Comparison of ENCODE assay signal across 8 mouse cellular contexts in genomic region chr16:56501513-56501912, GRCm38 (mm10). TPM values are rescaled to one million over a fixed set of nuclear protein-coding genes. Genes with fewer than 3 reads are reported as not detected.
DNase-seq lines count a peak whose midpoint lies in the region; ATAC-seq lines count a peak whose summit lies in the region.

No protein-coding gene starts in this region.

- WGBS in heart, embryonic 11.5 days (ENCODE audit: insufficient replicate concordance), result 28% methylated on average over 2 of the region's 2 CpGs
- 37% methylated on average over 2 of the region's 2 CpGs for WGBS in forebrain, embryonic 15.5 days
- 25% methylated on average over 2 of the region's 2 CpGs for WGBS in lung, embryonic 15.5 days

- H3K27ac ChIP-seq in heart, embryonic 11.5 days (ENCODE audit: low read depth, low read length), result no peak overlapping the region
- H3K27ac ChIP-seq in forebrain, embryonic 15.5 days (replicated peaks), result no peak overlapping the region
- H3K27ac ChIP-seq in lung, embryonic 15.5 days, result 0 out of 2 replicates have a peak overlapping the region, but pooled peaks have one; percentile 12

- no peak overlapping the region for H3K4me3 ChIP-seq in heart, embryonic 11.5 days (ENCODE audit: low read depth, low read length)
- no peak overlapping the region for H3K4me3 ChIP-seq in forebrain, embryonic 15.5 days
- no peak overlapping the region for H3K4me3 ChIP-seq in lung, embryonic 15.5 days

- no peaks in the 10 kb centered on the region for H3K4me1 ChIP-seq in heart, embryonic 11.5 days (ENCODE audit: control insufficient read depth, insufficient read depth, low read length)
- no peaks in the 10 kb centered on the region for H3K4me1 ChIP-seq in forebrain, embryonic 15.5 days
- H3K4me1 ChIP-seq in lung, embryonic 15.5 days, result peaks cover 19% of the 10 kb centered on the region

- no peaks in the 10 kb centered on the region for H3K9me3 ChIP-seq in heart, embryonic 11.5 days (replicated peaks; ENCODE audit: control insufficient read depth, low read length)
- no peaks in the 10 kb centered on the region for H3K9me3 ChIP-seq in forebrain, embryonic 15.5 days
- H3K9me3 ChIP-seq in lung, embryonic 15.5 days, result no peaks in the 10 kb centered on the region

- H3K4me2 ChIP-seq in heart, embryonic 11.5 days, result no peak overlapping the region
- no peak overlapping the region for H3K4me2 ChIP-seq in forebrain, embryonic 15.5 days (replicated peaks)
- H3K4me2 ChIP-seq in lung, embryonic 15.5 days, result no peak overlapping the region

- ATAC-seq in heart, embryonic 11.5 days (replicated peaks; ENCODE audit: insufficient number of reproducible peaks, low FRiP score, low TSS enrichment), result no peak
- ATAC-seq in forebrain, embryonic 15.5 days (replicated peaks), result peak; percentile 55; the same call in 1 of the 2 replicates
- peak; percentile 90 for ATAC-seq in lung, embryonic 15.5 days (ENCODE audit: borderline replicate concordance, extremely low read depth, low FRiP score, low TSS enrichment)

- no peaks in the 10 kb centered on the region for H3K27me3 ChIP-seq in heart, embryonic 11.5 days (ENCODE audit: control insufficient read depth, insufficient read depth, low read length)
- H3K27me3 ChIP-seq in forebrain, embryonic 15.5 days, result no peaks in the 10 kb centered on the region
- no peaks in the 10 kb centered on the region for H3K27me3 ChIP-seq in lung, embryonic 15.5 days

- H3K36me3 ChIP-seq in heart, embryonic 11.5 days (ENCODE audit: control insufficient read depth, insufficient read depth, low read length), result no peaks in the 10 kb centered on the region
- H3K36me3 ChIP-seq in forebrain, embryonic 15.5 days, result no peaks in the 10 kb centered on the region
- H3K36me3 ChIP-seq in lung, embryonic 15.5 days, result no peaks in the 10 kb centered on the region

- peak; percentile 63 to 79 for DNase-seq in heart, adult 18-20 months
- DNase-seq in heart, postnatal 4 days, result peak; percentile 59
- DNase-seq in spleen, postnatal 10 days (ENCODE audit: low spot score in 2 of 2), result no peak
- no peak for DNase-seq in right cerebral cortex, postnatal 10 days (ENCODE audit: low spot score in 2 of 2)
- no peak for DNase-seq in cerebellum, adult 18-20 months

- H3K9ac ChIP-seq in heart, embryonic 11.5 days (ENCODE audit: low read depth, low read length), result no peak overlapping the region
- no peak overlapping the region for H3K9ac ChIP-seq in forebrain, embryonic 15.5 days (replicated peaks)
- no peak overlapping the region for H3K9ac ChIP-seq in lung, embryonic 15.5 days

RNA-seq across cellular contexts. Expression of gene Abi3bp, which starts 23.8 kb away (rescaled TPM):
- 1 to 10 TPM; 5.0 to 7.4 TPM for total RNA-seq in heart, adult 18-20 months (2021)
- 0.39 and 0.75 TPM in 2 replicates for polyA plus RNA-seq in heart, embryonic 11.5 days (2014; fragmentation: Nextera tagmentation; extraction: Ambion mirVana)
- 0.18 and 0.22 TPM in 2 replicates for polyA plus RNA-seq in forebrain, embryonic 15.5 days (2015; fragmentation: Nextera tagmentation; extraction: Ambion mirVana)
- total RNA-seq in heart, postnatal 4 days (2021), result 1 to 10 TPM; 6.2 to 6.4 TPM
- polyA plus RNA-seq in lung, embryonic 15.5 days (2015; fragmentation: Nextera tagmentation; extraction: Ambion mirVana), result 18.4 and 18.6 TPM in 2 replicates

Comparison
In these comparisons a context has a peak if more than half of its experiments do, and no peak if none do; other contexts are left out.
1. DNase-seq: peak in heart, adult 18-20 months (2 of 2) and heart, postnatal 4 days (single experiment); none in spleen, postnatal 10 days (0 of 2), right cerebral cortex, postnatal 10 days (0 of 2) and cerebellum, adult 18-20 months (0 of 2).
2. RNA of gene Abi3bp, which starts 23.8 kb away (polyA plus RNA-seq): 18.4 to 18.6 TPM in lung, embryonic 15.5 days; 0.39 to 0.75 TPM in heart, embryonic 11.5 days and 0.18 to 0.22 TPM in forebrain, embryonic 15.5 days; every median in the first group is over 10 times any median in the second.